Mouse (Mus musculus) heart, postnatal 0 days (tissue): ENCODE measurements around the gene Scn9a.

Source experiments
- CTCF ChIP-seq: IDR thresholded peaks from 2 replicates; pipeline ENCODE4 v1.5.1; 2016; ENCODE audit warnings: antibody characterized with exemption, control low read depth, low read depth
- EP300 ChIP-seq: IDR thresholded peaks from 2 replicates; pipeline ENCODE4 v1.6.1; 2016; ENCODE audit warnings: antibody characterized with exemption, low read depth

- TF ChIP-seq CTCF, result no peak
- no peak for TF ChIP-seq EP300
Measured at GRCm38 (mm10) chr2:66494556-66494955, 140.2 kb downstream of the Scn9a start.
